Mouse (Mus musculus): ENCODE results near the gene Wdr72.

DNA sequence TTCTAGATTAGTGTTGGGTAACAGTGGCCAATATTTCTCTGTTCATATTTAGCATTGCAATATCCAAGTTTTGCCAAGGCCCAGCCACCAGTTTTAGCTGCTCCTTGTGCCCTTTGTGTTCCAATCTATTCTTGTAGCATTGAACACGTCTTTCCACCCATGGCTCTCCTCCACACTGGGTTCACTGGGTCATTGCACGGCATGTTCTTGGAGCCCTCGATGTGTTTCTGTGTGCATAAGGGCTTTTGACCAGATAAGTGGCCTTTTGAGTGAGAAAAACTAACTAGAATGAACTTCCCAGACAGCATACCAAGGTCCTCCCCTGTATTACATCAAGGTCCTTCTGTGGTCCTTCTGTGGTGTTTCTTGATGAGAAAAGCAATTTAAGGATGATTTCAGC lies 184.3 kb downstream of the Wdr72 start:
- TF ChIP-seq POLR2A (IDR thresholded peaks at IDR 0.05; ENCODE audit: borderline replicate concordance, control insufficient read depth, low read depth, low read length) (no peak), CTCF (IDR thresholded peaks at IDR 0.05; ENCODE audit: control insufficient read depth, insufficient read depth, low read length) (no peak)

Data from bone marrow, adult 2 months (tissue).